Mouse (Mus musculus): Measurements from ENCODE around the gene Snx14. TPM values are rescaled to one million over a fixed set of nuclear protein-coding genes. Genes with fewer than 3 reads are reported as not detected.

The Snx14 gene
- polyA plus RNA-seq, 1 experiment from 2014 or later, result 28.0 TPM

DNA sequence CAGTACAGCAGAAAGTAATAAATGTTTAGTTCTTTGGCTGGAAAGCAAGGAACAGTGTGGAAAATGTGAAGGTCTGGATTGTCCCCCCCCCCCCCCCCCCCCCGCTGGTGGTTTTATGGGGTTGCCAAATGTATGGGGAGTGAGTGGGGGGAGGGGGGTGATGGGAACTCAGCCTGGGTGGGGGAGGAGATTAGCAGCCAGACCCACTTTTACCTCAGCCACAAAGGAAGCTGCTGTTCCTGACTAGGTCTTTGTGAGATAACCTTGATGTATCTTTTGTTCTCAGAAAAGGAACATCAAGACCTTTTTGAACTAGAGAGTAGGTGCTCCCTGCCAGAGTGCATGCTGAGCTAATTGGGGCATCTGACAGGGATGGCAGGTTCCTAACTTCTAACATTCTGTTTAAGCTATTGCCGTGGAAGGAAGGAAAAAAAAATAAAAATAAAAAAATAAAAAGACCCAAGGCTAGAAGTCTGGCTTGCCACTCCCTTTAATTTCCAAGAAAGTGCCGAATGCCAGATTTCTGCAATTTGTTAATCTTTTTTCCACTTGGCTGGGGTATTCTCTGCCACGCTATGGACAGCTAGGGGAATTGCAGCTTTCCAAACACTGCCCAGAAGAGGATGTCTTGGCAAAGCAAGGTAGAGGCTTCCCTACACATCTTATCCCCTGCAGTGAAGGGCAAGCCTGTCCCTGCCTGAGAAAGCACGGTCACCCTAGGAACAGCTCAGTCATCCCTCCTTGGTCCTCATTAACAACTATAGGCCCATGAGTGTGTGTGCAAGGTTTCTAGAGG lies 76.5 kb downstream of the Snx14 start:
- ATAC-seq (ENCODE audit: low FRiP score, low TSS enrichment), result no peak
- Histone ChIP-seq H3K27me3 (ENCODE audit: control insufficient read depth, insufficient read depth, low read length) (no peaks in the 10 kb centered on the region), H3K27ac (ENCODE audit: low read depth, low read length) (no peak overlapping the region), H3K9ac (ENCODE audit: low read depth, low read length) (no peak overlapping the region), H3K4me1 (ENCODE audit: control insufficient read depth, insufficient read depth, low read length) (no peaks in the 10 kb centered on the region), H3K36me3 (ENCODE audit: control insufficient read depth, insufficient read depth, low read length) (no peaks in the 10 kb centered on the region), H3K4me3 (ENCODE audit: low read length) (no peak overlapping the region), H3K4me2 (replicated peaks; ENCODE audit: low read depth, low read length) (no peak overlapping the region), H3K9me3 (ENCODE audit: control insufficient read depth, low read length) (no peaks in the 10 kb centered on the region)
- WGBS, result 35% methylated on average over 5 of the region's 5 CpGs

DNA sequence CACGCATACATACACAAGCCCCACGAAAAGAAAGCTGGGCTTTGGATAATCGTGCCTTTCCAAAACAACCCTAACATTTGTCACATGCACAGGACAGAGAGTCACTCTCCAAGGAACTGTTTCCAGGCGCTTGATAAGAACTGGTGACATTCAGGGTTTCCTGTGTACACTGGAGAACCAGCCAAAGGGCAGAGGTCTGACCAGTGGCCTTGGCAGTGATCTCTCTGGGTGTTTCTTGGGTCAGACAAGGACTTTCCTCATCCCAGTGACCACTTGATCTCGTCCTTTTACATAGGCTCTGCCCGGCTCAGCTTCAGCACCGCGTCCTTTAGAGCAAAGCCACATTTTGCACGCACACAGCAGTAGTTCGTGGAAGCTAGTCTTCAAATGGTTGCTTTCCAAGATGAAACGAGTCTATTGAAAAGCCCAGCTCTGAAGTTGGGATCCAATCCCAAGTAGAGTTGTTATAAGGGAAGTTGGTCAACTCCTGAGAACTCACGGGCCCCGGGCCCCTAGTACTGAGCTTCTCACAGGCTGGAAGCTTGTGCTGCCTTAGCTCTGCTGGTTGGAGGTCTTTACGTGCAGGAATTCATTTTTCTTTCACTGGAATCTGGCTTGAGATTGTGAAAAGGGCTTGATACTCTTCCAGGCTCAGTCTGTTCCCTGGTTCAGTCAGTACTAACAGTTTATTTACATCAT lies 77.4 kb downstream of the Snx14 start:
- H3K4me1 ChIP-seq (ENCODE audit: control insufficient read depth, insufficient read depth, low read length), result no peaks in the 10 kb centered on the region
- H3K4me2 ChIP-seq (replicated peaks; ENCODE audit: low read depth, low read length), result no peak overlapping the region
- ATAC-seq (ENCODE audit: low FRiP score, low TSS enrichment), result no peak
- 73% methylated on average over 14 of the region's 14 CpGs for WGBS
- H3K4me3 ChIP-seq (ENCODE audit: low read length), result no peak overlapping the region
- H3K36me3 ChIP-seq (ENCODE audit: control insufficient read depth, insufficient read depth, low read length), result no peaks in the 10 kb centered on the region
- H3K9ac ChIP-seq (ENCODE audit: low read depth, low read length), result no peak overlapping the region
- H3K27me3 ChIP-seq (ENCODE audit: control insufficient read depth, insufficient read depth, low read length), result no peaks in the 10 kb centered on the region
- H3K9me3 ChIP-seq (ENCODE audit: control insufficient read depth, low read length), result no peaks in the 10 kb centered on the region
- no peak overlapping the region for H3K27ac ChIP-seq (ENCODE audit: low read depth, low read length)

DNA sequence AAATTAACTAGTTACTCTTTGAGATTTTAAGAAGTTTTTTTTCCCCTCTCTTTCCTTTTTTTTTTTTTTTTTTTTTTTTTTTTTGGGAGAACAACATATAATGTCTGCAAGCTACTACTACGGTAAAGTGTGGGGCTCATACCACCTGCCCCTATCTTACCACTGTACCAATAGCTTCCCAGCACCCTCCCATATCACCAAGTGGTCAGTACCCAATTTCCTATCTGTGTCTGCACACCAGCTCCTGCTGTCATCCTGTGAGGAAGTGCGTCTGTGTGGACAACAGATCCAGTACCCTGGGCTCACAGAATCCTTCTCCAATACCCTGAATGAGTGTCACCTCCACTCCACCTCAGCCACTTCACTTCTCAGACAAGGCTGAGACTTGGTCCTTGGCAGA lies 79.6 kb downstream of the Snx14 start:
- no peak overlapping the region for H3K9ac ChIP-seq (ENCODE audit: low read depth, low read length)
- H3K36me3 ChIP-seq (ENCODE audit: control insufficient read depth, insufficient read depth, low read length), result no peaks in the 10 kb centered on the region
- WGBS, result 77% methylated on average over 2 of the region's 2 CpGs
- no peaks in the 10 kb centered on the region for H3K27me3 ChIP-seq (ENCODE audit: control insufficient read depth, insufficient read depth, low read length)
- ATAC-seq (ENCODE audit: low FRiP score, low TSS enrichment), result no peak
- no peaks in the 10 kb centered on the region for H3K9me3 ChIP-seq (ENCODE audit: control insufficient read depth, low read length)
- H3K27ac ChIP-seq (ENCODE audit: low read depth, low read length), result no peak overlapping the region
- H3K4me3 ChIP-seq (ENCODE audit: low read length), result no peak overlapping the region
- H3K4me1 ChIP-seq (ENCODE audit: control insufficient read depth, insufficient read depth, low read length), result no peaks in the 10 kb centered on the region
- H3K4me2 ChIP-seq (replicated peaks; ENCODE audit: low read depth, low read length), result no peak overlapping the region

DNA sequence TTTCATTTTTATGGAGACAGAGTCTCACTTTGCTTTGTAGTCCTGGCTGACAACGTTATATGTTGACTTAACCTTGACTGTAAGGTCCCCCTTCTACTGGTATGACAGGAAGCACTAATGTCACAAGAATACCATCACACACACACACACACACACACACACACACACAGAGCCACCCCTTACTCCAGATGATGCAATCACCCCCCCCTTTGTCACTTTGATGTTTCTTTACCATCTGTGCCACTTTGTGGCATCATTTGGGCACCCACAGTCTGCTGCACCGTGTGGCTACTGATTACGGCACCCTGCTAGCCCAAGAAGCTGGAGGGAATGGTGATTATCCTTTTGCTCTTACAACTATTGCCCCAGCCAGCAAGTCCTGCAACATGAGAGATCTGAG lies 81.6 kb downstream of the Snx14 start:
- Histone ChIP-seq H3K4me1 (ENCODE audit: control insufficient read depth, insufficient read depth, low read length) (no peaks in the 10 kb centered on the region), H3K9me3 (ENCODE audit: control insufficient read depth, low read length) (no peaks in the 10 kb centered on the region), H3K36me3 (ENCODE audit: control insufficient read depth, insufficient read depth, low read length) (no peaks in the 10 kb centered on the region), H3K27ac (ENCODE audit: low read depth, low read length) (no peak overlapping the region), H3K27me3 (ENCODE audit: control insufficient read depth, insufficient read depth, low read length) (no peaks in the 10 kb centered on the region), H3K4me3 (ENCODE audit: low read length) (no peak overlapping the region), H3K4me2 (replicated peaks; ENCODE audit: low read depth, low read length) (no peak overlapping the region), H3K9ac (ENCODE audit: low read depth, low read length) (no peak overlapping the region)
- 23% methylated on average over 3 of the region's 3 CpGs for WGBS
- no peak for ATAC-seq (ENCODE audit: low FRiP score, low TSS enrichment)

DNA sequence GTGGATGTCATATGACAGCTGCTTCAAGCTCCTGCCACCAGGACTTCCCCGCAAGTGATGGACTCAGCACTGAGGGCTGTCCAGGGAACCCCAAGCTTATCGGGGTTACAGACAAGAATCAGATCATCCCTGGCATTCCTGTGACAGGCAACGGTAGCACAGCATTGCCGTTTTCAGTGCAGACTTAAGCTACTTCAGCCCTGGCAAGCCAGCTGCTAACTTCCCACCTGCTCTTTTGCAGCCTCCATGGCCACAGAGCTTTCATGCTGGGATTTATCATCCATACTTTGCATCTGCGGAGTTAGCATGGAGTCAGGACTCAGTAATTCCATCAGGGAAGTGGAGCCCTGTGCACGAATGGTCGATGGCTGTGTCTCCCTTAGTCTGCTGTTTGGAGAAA lies 85.3 kb downstream of the Snx14 start:
- no peak overlapping the region for H3K27ac ChIP-seq (ENCODE audit: low read depth, low read length)
- H3K4me3 ChIP-seq (ENCODE audit: low read length), result no peak overlapping the region
- no peaks in the 10 kb centered on the region for H3K4me1 ChIP-seq (ENCODE audit: control insufficient read depth, insufficient read depth, low read length)
- no peaks in the 10 kb centered on the region for H3K27me3 ChIP-seq (ENCODE audit: control insufficient read depth, insufficient read depth, low read length)
- H3K36me3 ChIP-seq (ENCODE audit: control insufficient read depth, insufficient read depth, low read length), result no peaks in the 10 kb centered on the region
- no peaks in the 10 kb centered on the region for H3K9me3 ChIP-seq (ENCODE audit: control insufficient read depth, low read length)
- ATAC-seq (ENCODE audit: low FRiP score, low TSS enrichment), result no peak
- no peak overlapping the region for H3K9ac ChIP-seq (ENCODE audit: low read depth, low read length)
- 92% methylated on average over 7 of the region's 7 CpGs for WGBS
- H3K4me2 ChIP-seq (replicated peaks; ENCODE audit: low read depth, low read length), result no peak overlapping the region

DNA sequence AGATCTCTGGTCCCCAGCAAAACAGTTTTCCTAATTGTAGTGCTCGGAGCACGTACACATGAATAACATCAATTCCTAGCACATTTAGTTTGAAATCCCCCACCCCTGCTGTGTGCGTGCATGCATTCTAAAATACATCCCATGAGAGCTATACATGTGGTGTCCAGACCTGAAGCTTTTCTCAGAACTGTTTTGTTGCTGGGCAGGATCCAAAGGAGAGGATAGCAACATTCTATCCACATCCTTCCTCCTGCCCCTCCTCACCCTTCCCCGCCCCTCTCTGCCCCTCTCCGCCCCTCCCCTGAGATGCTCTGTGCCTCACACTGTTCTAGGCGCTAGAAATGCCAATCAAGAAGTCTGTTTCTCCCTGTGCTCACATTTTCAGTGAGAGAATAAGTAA lies 86.0 kb downstream of the Snx14 start:
- H3K4me3 ChIP-seq (ENCODE audit: low read length), result no peak overlapping the region
- H3K27ac ChIP-seq (ENCODE audit: low read depth, low read length), result no peak overlapping the region
- no peaks in the 10 kb centered on the region for H3K27me3 ChIP-seq (ENCODE audit: control insufficient read depth, insufficient read depth, low read length)
- no peaks in the 10 kb centered on the region for H3K9me3 ChIP-seq (ENCODE audit: control insufficient read depth, low read length)
- no peaks in the 10 kb centered on the region for H3K36me3 ChIP-seq (ENCODE audit: control insufficient read depth, insufficient read depth, low read length)
- ATAC-seq (ENCODE audit: low FRiP score, low TSS enrichment), result no peak
- 75% methylated on average over 6 of the region's 6 CpGs for WGBS
- H3K4me1 ChIP-seq (ENCODE audit: control insufficient read depth, insufficient read depth, low read length), result no peaks in the 10 kb centered on the region
- no peak overlapping the region for H3K9ac ChIP-seq (ENCODE audit: low read depth, low read length)
- no peak overlapping the region for H3K4me2 ChIP-seq (replicated peaks; ENCODE audit: low read depth, low read length)

DNA sequence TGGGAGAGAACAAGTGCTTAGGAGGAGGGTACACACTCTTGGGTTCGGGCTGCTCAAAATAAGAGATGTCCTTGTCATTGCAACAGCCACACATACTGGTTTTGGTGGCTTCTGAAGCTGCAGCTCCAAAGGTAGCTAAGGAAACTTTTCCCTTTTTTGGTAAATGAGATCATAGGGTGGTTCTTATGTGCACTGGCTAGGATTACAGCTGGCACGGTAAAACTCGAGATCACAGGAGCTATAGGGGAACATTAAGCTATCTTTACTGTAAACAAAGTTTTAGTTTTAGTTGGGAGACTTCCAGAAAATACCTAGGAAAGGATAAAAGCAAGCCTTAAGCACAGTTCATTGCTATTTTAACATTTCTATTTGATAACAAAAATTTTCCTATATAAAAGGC lies 87.6 kb downstream of the Snx14 start:
- no peak overlapping the region for H3K27ac ChIP-seq (ENCODE audit: low read depth, low read length)
- no peaks in the 10 kb centered on the region for H3K27me3 ChIP-seq (ENCODE audit: control insufficient read depth, insufficient read depth, low read length)
- H3K9me3 ChIP-seq (ENCODE audit: control insufficient read depth, low read length), result no peaks in the 10 kb centered on the region
- H3K4me2 ChIP-seq (replicated peaks; ENCODE audit: low read depth, low read length), result no peak overlapping the region
- H3K4me1 ChIP-seq (ENCODE audit: control insufficient read depth, insufficient read depth, low read length), result no peaks in the 10 kb centered on the region
- no peak overlapping the region for H3K4me3 ChIP-seq (ENCODE audit: low read length)
- ATAC-seq (ENCODE audit: low FRiP score, low TSS enrichment), result no peak
- H3K36me3 ChIP-seq (ENCODE audit: control insufficient read depth, insufficient read depth, low read length), result no peaks in the 10 kb centered on the region
- H3K9ac ChIP-seq (ENCODE audit: low read depth, low read length), result no peak overlapping the region
- 54% methylated on average over 3 of the region's 3 CpGs for WGBS

DNA sequence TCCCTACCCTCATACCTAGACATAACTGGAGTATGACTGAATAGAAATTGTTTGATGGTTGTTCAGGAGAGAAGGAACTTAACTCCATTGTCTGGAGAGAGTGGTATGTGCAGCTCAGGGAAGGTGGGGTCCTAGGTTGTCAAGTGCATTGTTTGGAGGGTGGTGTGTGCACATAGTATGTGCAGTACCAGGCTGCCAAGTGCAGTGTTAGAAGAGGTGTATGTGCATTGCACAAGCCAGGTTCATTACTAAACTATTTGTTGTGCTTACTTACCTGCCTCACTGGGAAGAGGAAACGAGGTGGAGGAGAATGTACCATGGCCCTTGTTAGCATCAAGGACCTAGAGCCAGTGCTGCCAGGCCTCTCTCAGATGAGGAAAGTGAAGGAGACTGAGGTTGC lies 88.4 kb downstream of the Snx14 start:
- no peak for ATAC-seq (ENCODE audit: low FRiP score, low TSS enrichment)
- Histone ChIP-seq H3K4me1 (ENCODE audit: control insufficient read depth, insufficient read depth, low read length) (no peaks in the 10 kb centered on the region), H3K4me3 (ENCODE audit: low read length) (no peak overlapping the region), H3K36me3 (ENCODE audit: control insufficient read depth, insufficient read depth, low read length) (no peaks in the 10 kb centered on the region), H3K9ac (ENCODE audit: low read depth, low read length) (no peak overlapping the region), H3K9me3 (ENCODE audit: control insufficient read depth, low read length) (no peaks in the 10 kb centered on the region), H3K27ac (ENCODE audit: low read depth, low read length) (no peak overlapping the region), H3K27me3 (ENCODE audit: control insufficient read depth, insufficient read depth, low read length) (no peaks in the 10 kb centered on the region), H3K4me2 (replicated peaks; ENCODE audit: low read depth, low read length) (no peak overlapping the region)
- WGBS, result 78% methylated on average over 1 of the region's 1 CpGs

DNA sequence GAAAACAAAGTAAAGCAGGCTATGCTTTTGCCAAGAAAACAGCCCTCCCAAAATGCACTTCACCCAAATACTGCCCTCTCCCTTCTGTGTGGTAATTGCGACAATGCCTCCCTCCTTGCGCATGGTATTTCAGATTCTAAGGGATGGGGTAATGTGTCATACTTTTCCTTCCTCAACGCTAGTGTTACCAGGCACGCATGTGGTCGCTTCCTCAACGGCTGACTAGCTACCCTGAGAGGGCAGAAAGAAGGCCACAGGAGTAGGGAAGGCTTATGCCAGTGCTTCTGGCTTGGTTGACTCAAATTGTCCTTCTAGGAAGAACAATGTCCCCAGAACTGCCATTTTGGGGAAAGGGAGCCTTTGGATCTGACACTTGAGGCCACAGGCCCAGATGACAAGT lies 90.1 kb downstream of the Snx14 start:
- Histone ChIP-seq H3K9me3 (ENCODE audit: control insufficient read depth, low read length) (no peaks in the 10 kb centered on the region), H3K9ac (ENCODE audit: low read depth, low read length) (no peak overlapping the region), H3K4me2 (replicated peaks; ENCODE audit: low read depth, low read length) (no peak overlapping the region), H3K4me1 (ENCODE audit: control insufficient read depth, insufficient read depth, low read length) (no peaks in the 10 kb centered on the region), H3K36me3 (ENCODE audit: control insufficient read depth, insufficient read depth, low read length) (no peaks in the 10 kb centered on the region), H3K27me3 (ENCODE audit: control insufficient read depth, insufficient read depth, low read length) (no peaks in the 10 kb centered on the region), H3K27ac (ENCODE audit: low read depth, low read length) (no peak overlapping the region), H3K4me3 (ENCODE audit: low read length) (no peak overlapping the region)
- WGBS, result 90% methylated on average over 6 of the region's 6 CpGs
- no peak for ATAC-seq (ENCODE audit: low FRiP score, low TSS enrichment)

Data from kidney, embryonic 14.5 days (tissue).